Mouse (Mus musculus): ENCODE measurements at regions not wholly inside any gene's neighbourhood (a gene's known extent, or its start where the extent isn't known, plus 50 kb on each side); places are given as distances from the start of the nearest gene placed in this dataset.

- DNase-seq (ENCODE audit: low read depth, low spot score), result no peak
Observed at GRCm38 (mm10) chr1:91677062-91677461, 124.2 kb upstream of the Twist2 start.

DNA sequence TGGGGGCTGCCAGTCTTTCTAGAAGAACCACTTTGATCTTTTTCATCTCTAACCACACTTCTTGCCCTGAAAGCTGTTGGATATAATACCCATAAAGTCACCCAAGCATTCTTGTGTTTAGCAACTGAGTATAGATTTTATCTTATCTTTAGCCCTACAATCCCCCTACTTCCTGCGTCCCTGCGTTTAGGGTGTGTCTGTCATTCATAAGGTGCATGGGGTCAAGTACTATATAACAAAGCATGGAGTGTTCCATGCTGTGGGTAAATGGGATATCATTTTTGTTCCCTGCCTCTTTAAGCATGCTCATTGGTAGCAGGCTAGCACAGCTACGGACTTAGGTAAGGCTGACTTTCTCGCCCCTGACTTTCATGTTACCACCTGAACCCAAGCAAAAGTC is 122.5 kb upstream of the Twist2 start:
- no peak for DNase-seq (ENCODE audit: low read depth, low spot score)

DNA sequence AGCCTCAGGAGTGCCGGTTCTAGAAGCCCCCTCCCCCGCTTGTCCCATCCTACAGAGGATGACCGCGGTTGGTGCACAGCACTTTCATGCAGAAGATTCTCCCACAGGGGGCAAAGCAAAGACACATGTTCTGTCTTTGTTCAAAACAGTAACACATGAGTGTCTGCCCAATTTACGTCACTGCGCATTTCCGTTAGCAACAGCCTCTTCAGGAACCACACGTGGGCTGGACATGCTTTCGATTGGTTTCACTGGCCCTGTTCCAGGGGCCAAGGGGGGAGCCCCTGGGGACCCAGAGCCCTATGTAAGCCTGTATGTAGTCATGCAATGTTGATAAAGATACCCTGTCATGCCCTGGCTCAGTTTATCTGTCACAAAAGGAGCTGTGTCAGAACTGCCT is 116.2 kb upstream of the Twist2 start:
- peak; percentile 8 for DNase-seq (ENCODE audit: low read depth, low spot score)

DNA sequence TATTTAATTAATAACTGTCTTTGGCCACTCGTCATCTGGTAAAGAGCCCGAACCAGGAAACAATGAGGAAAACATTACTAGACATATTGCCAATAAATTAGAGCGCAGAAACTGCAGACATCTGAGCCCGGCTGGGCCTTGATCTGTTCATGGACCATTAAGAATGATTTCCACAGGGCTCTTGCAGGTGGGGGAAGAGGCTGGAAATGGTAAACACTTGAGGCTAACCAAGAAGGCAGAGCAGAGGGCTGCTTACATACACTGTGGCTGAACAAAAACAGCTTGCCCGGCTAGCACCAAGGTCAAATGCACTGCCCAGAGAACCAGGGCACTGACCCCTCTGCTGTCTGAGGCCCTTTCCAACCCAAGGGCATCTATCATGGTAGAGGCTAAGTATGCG is 115.5 kb upstream of the Twist2 start:
- DNase-seq (ENCODE audit: low read depth, low spot score), result no peak

DNA sequence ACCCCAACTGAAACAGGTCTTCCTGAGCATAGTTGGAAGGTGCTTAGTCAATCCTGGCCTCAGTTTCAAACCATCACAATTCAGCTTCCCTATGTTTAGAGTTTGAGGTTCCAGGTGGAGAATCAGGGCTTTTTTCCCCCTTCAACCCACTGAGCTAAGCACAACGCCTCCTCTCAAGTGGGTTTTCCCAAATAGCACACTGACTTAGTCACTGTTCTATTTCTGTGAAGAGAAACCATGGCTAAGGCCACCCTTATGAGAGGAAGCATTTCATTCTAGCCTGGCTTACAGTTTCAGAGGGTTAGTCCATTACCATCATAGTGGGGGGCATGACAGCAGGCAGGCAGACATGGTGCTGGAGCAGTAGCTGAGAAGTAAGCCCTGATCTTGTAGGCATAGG is 109.7 kb upstream of the Twist2 start:
- DNase-seq (ENCODE audit: low read depth, low spot score), result no peak

- no peak for DNase-seq (ENCODE audit: low read depth, low spot score)
Observed at GRCm38 (mm10) chr1:91692709-91693460, 108.4 kb upstream of the Twist2 start.

GRCm38 (mm10) chr1:91697053-91697452 is 104.2 kb upstream of the Twist2 start:
- no peak for DNase-seq (ENCODE audit: low read depth, low spot score)

DNA sequence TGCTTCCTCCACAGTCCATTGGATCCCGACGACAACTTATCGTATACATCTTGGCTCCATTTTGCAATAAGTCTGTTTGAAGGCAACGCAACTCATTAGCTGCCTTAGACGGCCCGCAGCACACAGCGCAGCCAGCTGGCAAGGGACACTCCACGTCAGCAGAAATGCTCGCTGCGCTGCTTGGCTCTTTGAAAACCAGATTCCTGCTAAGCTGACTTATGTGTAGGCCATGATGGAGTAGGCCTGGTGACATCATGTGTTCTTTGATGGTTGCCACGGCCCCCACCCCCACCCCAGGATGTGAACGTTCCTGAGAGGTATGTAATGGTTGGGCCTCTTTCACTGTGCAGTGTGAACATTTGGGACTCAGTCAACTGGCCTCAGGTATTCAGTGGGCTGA is 99.8 kb upstream of the Twist2 start:
- DNase-seq (ENCODE audit: low read depth, low spot score), result no peak

- no peak for DNase-seq (ENCODE audit: low read depth, low spot score)
Observed at GRCm38 (mm10) chr1:91702021-91702420, 99.2 kb upstream of the Twist2 start.

DNA sequence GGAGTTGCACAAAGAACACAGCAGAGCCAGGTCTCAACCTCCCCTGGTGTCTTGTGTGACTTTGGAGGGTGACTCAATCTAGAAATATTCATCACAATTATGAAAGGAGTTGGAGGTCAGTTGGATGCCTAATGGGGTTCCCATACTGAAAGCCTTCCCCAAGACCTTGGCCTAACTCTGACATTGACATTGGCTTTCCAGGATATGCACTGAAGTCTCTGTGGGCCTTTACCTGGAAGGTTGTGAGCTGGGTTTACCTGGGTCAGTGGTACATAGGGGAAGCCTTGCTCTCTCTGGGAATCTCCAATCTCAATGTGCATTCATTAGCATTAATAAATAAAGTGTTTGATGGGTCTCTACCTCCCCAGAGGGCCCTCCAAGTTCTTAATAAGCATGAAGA is 98.5 kb upstream of the Twist2 start:
- DNase-seq (ENCODE audit: low read depth, low spot score), result no peak

DNA sequence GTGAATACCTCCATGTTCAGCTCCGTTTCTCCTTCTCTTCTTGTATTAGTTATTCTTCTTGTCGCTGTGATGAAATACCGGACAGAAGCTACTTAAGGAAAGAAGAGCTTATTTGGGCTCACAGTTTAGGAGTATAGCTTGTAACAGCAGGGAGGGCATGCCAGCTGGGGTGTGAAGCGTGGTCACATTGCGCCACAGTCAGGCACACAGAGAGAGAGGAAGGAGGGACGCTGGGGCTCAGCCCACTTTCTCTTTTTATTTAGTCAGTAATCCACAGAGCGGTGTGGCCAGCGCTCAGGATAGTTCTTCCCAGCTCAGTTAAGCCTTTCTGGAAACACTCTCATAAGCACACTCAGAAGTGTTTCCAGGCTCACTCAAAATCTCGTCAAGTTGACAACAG is 95.8 kb upstream of the Twist2 start:
- DNase-seq (ENCODE audit: low read depth, low spot score), result no peak

GRCm38 (mm10) chr1:91708550-91709243 is 92.6 kb upstream of the Twist2 start:
- no peak for DNase-seq (ENCODE audit: low read depth, low spot score)

DNA sequence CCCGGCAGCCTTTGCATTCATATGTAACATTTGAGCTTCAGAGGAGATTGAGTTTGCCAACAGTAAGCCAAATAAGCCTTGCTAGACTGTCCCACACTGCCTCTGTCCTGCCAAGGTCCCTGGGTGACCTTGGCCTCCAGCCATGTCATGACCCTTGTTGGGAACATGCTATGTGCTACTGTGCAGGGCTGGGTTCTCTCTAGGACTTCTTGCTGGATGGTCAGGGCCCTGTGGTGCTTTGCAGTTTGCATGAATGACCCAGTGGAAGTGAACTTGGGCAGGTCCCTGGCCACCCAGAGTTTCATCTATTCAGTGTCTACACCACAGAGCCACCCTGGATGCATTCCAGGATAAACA is 92.0 kb upstream of the Twist2 start:
- DNase-seq (ENCODE audit: low read depth, low spot score), result no peak

- no peak for DNase-seq (ENCODE audit: low read depth, low spot score)
Observed at GRCm38 (mm10) chr1:91713131-91713530, 88.1 kb upstream of the Twist2 start.

DNA sequence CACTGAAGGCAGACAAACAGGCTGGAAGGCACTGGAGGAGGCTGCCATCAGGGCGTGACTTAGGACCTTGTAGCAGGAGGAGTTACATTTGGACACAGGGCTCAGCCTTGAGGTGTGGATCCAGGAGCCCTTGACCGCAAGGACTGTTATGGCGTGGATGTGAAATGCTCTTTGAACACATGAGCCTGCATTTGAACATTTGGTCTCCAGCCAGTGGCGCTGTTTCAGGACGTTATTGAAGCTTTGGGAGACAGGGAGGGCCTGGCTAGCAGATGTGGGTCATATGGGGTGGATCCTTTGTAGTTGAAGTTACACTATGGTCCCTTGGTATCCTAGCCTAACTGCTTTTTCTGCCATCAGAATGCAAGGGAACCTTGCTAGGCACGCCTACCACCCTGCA is 87.0 kb upstream of the Twist2 start:
- DNase-seq (ENCODE audit: low read depth, low spot score), result no peak

- no peak for DNase-seq (ENCODE audit: low read depth, low spot score)
Observed at GRCm38 (mm10) chr1:91715341-91715740, 85.9 kb upstream of the Twist2 start.

GRCm38 (mm10) chr1:91715791-91716190 is 85.5 kb upstream of the Twist2 start:
- no peak for DNase-seq (ENCODE audit: low read depth, low spot score)

GRCm38 (mm10) chr1:91716836-91717235 is 84.4 kb upstream of the Twist2 start:
- no peak for DNase-seq (ENCODE audit: low read depth, low spot score)

DNA sequence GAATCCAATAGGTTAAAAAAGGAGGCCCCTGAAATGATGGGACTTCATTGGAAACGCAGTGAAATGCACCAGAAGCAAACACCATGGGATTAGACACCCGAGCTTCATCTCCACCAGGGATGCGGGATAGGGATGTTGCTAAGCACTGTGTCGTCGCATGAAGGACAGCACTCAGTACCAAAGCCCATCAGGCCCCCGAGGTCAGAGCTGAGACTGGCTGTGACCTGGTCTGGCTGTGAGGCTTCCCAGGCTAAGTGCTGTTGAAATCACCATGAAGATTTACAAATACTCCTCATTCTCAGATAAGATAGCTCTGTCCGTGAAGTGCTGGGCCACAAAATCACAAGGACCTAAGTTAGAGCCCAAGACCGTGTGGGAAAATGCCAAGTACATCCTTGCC is 83.3 kb upstream of the Twist2 start:
- DNase-seq (ENCODE audit: low read depth, low spot score), result no peak

DNA sequence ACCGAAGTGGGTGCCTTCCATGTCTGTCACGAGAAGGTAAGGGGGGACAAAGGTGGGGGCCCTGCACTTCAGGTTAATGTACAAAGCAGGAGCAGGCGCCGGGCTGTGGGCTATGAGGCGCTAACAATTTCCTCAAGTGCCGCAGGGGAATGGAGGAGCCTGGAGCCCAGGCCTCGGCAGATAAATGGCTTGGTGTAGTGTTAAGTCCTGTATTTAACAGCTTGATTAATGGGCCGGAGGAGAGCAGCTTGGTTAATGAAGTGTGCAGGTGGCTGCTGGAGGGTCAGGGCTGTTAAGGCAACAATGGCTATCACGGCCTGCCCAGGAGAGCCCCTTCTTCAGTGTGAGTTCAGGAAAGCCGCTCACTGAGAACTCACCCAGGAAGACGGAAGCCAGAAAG is 72.0 kb upstream of the Twist2 start:
- no peak for DNase-seq (ENCODE audit: low read depth, low spot score)

DNA sequence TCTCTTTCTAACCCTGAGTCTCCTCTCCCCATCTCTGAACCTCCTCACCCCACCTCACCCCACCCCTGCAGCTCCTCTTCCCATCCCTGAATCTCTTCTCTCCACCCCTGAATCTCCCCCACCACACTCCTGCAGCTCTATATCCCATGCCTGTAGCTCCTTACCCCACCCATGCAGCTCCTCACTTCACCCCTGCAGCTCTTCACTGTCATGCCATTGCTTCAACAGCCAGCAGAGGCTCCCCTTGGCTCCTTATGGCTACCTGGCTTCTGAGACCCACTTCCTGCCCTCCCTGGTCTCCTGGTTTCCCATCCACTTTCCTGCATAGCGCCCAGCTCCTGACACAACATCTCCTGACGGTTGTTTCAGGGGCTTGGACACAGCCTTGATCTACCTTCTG is 71.0 kb upstream of the Twist2 start:
- DNase-seq (ENCODE audit: low read depth, low spot score), result no peak

DNA sequence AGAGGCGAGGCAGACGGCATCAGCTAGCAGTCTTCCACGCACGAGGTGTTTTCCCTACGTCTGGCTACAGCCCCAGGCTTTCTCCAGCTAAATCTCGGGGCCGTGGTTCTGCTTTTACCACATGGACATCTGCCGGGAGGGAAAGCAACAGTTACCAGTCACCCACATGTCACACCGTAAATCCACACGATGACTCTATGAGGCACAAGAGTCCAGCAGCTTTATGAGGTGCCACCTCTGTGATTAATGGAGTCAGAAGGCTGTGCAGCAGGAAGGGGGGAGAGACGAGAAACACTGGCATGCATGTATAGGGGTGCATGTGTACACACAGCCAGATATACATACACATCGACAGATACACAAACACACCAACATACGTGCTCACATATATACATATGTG is 69.6 kb upstream of the Twist2 start:
- no peak for DNase-seq (ENCODE audit: low read depth, low spot score)

DNA sequence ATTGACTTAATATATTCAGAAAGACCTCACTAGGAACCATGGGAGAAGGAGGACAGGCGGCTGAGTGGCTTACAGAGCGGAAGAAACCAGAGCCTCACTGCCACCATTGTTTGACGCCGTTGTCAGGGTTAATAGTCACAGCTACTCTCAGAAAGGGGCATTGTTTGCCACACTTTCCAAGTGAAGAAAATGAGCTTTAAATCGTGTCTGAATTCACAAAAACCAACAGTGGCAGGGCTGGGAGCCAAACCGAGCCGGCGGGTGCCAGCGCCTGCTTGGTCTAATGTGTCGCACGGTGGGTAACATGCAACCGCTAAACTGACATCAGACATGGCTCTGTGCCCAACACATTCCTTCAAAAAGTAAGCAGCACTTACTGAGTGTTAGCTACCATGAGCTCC is 68.8 kb upstream of the Twist2 start:
- DNase-seq (ENCODE audit: low read depth, low spot score), result no peak

GRCm38 (mm10) chr1:91734731-91735130 is 66.5 kb upstream of the Twist2 start:
- DNase-seq (ENCODE audit: low read depth, low spot score), result no peak
